Mouse (Mus musculus): Measurements from ENCODE around the gene Gm5725. TPM values are rescaled to one million over a fixed set of nuclear protein-coding genes. Genes with fewer than 3 reads are reported as not detected.
"Not testable (repeated sequence)": the region's sequence is repeated elsewhere in the genome, so short reads cannot be mapped to it uniquely, and the experiment has no call there.

Gm5725 gene
- polyA plus RNA-seq (2021): not detected

- H3K27me3 ChIP-seq; POLR2A ChIA-PET; ATAC-seq; CTCF ChIA-PET; in situ Hi-C loops (cut with MboI; ENCODE audit: low pct_unique_long_range_greater_than_20kb); DNase-seq (ENCODE audit: low read depth, low spot score): not testable (repeated sequence)
These were observed at the start of gene Gm5725 for GRCm38 (mm10) chr7:21844167-21844566. Gene Gm5725 (minus strand): TSS chr7:21844267.

GRCm38 (mm10) chr7:21832051-21832450 lies 12.0 kb downstream of the Gm5725 start, which contains the start of gene Vmn1r135:
Gene Vmn1r135 (plus strand): TSS chr7:21832351.
- POLR2A ChIA-PET; in situ Hi-C loops (cut with MboI; ENCODE audit: low pct_unique_long_range_greater_than_20kb); DNase-seq (ENCODE audit: low read depth, low spot score); CTCF ChIA-PET; ATAC-seq; H3K27me3 ChIP-seq: not testable (repeated sequence)

DNA sequence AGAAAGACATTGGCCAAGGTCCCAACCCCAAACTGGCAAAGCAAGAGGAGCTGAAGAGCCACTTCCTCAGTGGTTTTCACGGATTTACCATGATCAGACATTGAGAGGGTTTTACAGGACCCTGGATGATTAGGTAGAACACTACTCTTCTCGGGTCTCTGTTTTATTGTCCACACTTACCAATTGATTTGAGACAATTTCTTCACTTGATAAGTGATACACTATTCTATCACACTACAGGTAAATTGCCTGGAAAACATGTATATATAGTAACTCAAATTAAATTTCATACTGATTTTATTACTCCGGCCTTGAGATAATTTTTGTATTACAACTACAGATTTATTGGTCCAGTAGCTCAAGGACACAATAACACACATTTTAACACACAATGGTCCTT lies 47.4 kb downstream of the Gm5725 start, which contains the start of gene Gm4177:
Gene Gm4177, minus strand, starts transcription at position 101 of the 400 bp plus-strand sequence.
- in situ Hi-C loops (cut with MboI; ENCODE audit: low pct_unique_long_range_greater_than_20kb); DNase-seq (ENCODE audit: low read depth, low spot score); H3K27me3 ChIP-seq; POLR2A ChIA-PET; CTCF ChIA-PET; ATAC-seq: not testable (repeated sequence)

Other genes starting within 250 kb of the Gm5725 start
- gene Vmn1r132, start 230.2 kb downstream of the Gm5725 start, polyA plus RNA-seq (2021): not detected
- not detected for gene Gm4175, start 82.8 kb downstream of the Gm5725 start, polyA plus RNA-seq (2021)
- not detected for gene Gm4177, start 47.5 kb downstream of the Gm5725 start, polyA plus RNA-seq (2021)
- not detected for gene Vmn1r135, start 11.9 kb downstream of the Gm5725 start, polyA plus RNA-seq (2021)
- not detected for gene Gm5891, start 77.0 kb upstream of the Gm5725 start, polyA plus RNA-seq (2021)
- gene Vmn1r137, start 150.3 kb upstream of the Gm5725 start, polyA plus RNA-seq (2021): not detected
- not detected for gene Vmn1r138, start 184.6 kb upstream of the Gm5725 start, polyA plus RNA-seq (2021)
- gene Gm6176, start 212.0 kb upstream of the Gm5725 start, polyA plus RNA-seq (2021): not detected
- not detected for gene Vmn1r139, start 224.8 kb upstream of the Gm5725 start, polyA plus RNA-seq (2021)

All from Patski (cell line).